Mouse (Mus musculus): ENCODE data around the gene Pdx1. TPM values are rescaled to one million over a fixed set of nuclear protein-coding genes. Genes with fewer than 3 reads are reported as not detected.
A peak's percentile ranks its signal among the peaks of the same experiment; 100 is the strongest.

Pdx1 gene
- polyA plus RNA-seq (2012; rRNA removed), result 0.06 TPM in 1 of 2 replicates, not detected in the other

GRCm38 (mm10) chr5:147269926-147270672 is at the start of gene Pdx1:
Gene Pdx1, plus strand, starts transcription at chr5:147269959.
- TF ChIP-seq CTCF (IDR thresholded peaks at IDR 0.05; ENCODE audit: borderline replicate concordance, control insufficient read depth, extremely low read depth, insufficient read depth, low read length, poor library complexity) (no peak), POLR2A (IDR thresholded peaks at IDR 0.05; ENCODE audit: control insufficient read depth, extremely low read depth, insufficient read depth, low read length, poor library complexity) (no peak)
- H3K4me3 ChIP-seq (ENCODE audit: control insufficient read depth, insufficient read depth, low read length), result no peak within 1 kb of the TSS

GRCm38 (mm10) chr5:147227354-147228112 is 42.2 kb upstream of the Pdx1 start:
- no peak overlapping the region for H3K27ac ChIP-seq (ENCODE audit: control insufficient read depth, insufficient read depth, low read length)
- 21% methylated on average over 25 of the region's 25 CpGs for WGBS

More at GRCm38 (mm10) chr5:147269926-147270672, at the start of gene Pdx1:
- no peak within 1 kb of the TSS for H3K27ac ChIP-seq (ENCODE audit: control insufficient read depth, insufficient read depth, low read length)
- whole genome bisulfite sequencing, result 7% methylated on average over 44 of the region's 44 CpGs
- no peaks in the 10 kb centered on the region for H3K4me1 ChIP-seq (replicated peaks; ENCODE audit: control insufficient read depth, insufficient read depth, low read length)
- H3K36me3 ChIP-seq (ENCODE audit: control insufficient read depth, insufficient read depth, low read length), result no peaks in the 10 kb centered on the region
- DNase-seq, result no peak
- H3K27me3 ChIP-seq (ENCODE audit: control insufficient read depth, insufficient read depth, low read length), result peaks cover 36% of the 10 kb centered on the region

GRCm38 (mm10) chr5:147235406-147236309 is 34.1 kb upstream of the Pdx1 start:
- H3K27ac ChIP-seq (ENCODE audit: control insufficient read depth, insufficient read depth, low read length), result no peak overlapping the region
- no peaks in the 10 kb centered on the region for H3K4me1 ChIP-seq (replicated peaks; ENCODE audit: control insufficient read depth, insufficient read depth, low read length)
- no peaks in the 10 kb centered on the region for H3K27me3 ChIP-seq (ENCODE audit: control insufficient read depth, insufficient read depth, low read length)
- no peaks in the 10 kb centered on the region for H3K36me3 ChIP-seq (ENCODE audit: control insufficient read depth, insufficient read depth, low read length)
- WGBS, result 82% methylated on average over 21 of the region's 21 CpGs
- DNase-seq, result no peak
- TF ChIP-seq POLR2A (IDR thresholded peaks at IDR 0.05; ENCODE audit: control insufficient read depth, extremely low read depth, insufficient read depth, low read length, poor library complexity), result no peak
- no peak for TF ChIP-seq CTCF (IDR thresholded peaks at IDR 0.05; ENCODE audit: borderline replicate concordance, control insufficient read depth, extremely low read depth, insufficient read depth, low read length, poor library complexity)
- H3K4me3 ChIP-seq (ENCODE audit: control insufficient read depth, insufficient read depth, low read length), result no peak overlapping the region

More at GRCm38 (mm10) chr5:147227354-147228112, 42.2 kb upstream of the Pdx1 start:
- peak; percentile 73 for DNase-seq
- Histone ChIP-seq H3K27me3 (ENCODE audit: control insufficient read depth, insufficient read depth, low read length) (no peaks in the 10 kb centered on the region; the same call in 1 of the 2 replicates), H3K4me1 (replicated peaks; ENCODE audit: control insufficient read depth, insufficient read depth, low read length) (no peaks in the 10 kb centered on the region), H3K4me3 (ENCODE audit: control insufficient read depth, insufficient read depth, low read length) (no peak overlapping the region), H3K36me3 (ENCODE audit: control insufficient read depth, insufficient read depth, low read length) (no peaks in the 10 kb centered on the region)
- TF ChIP-seq POLR2A (IDR thresholded peaks at IDR 0.05; ENCODE audit: control insufficient read depth, extremely low read depth, insufficient read depth, low read length, poor library complexity) (no peak), CTCF (IDR thresholded peaks at IDR 0.05; ENCODE audit: borderline replicate concordance, control insufficient read depth, extremely low read depth, insufficient read depth, low read length, poor library complexity) (peak; percentile 88)

GRCm38 (mm10) chr5:147243908-147244307 is 25.9 kb upstream of the Pdx1 start:
- H3K4me1 ChIP-seq (replicated peaks; ENCODE audit: control insufficient read depth, insufficient read depth, low read length), result no peaks in the 10 kb centered on the region
- WGBS, result 77% methylated on average over 7 of the region's 7 CpGs
- TF ChIP-seq POLR2A (IDR thresholded peaks at IDR 0.05; ENCODE audit: control insufficient read depth, extremely low read depth, insufficient read depth, low read length, poor library complexity), result no peak
- H3K36me3 ChIP-seq (ENCODE audit: control insufficient read depth, insufficient read depth, low read length), result no peaks in the 10 kb centered on the region
- H3K27ac ChIP-seq (ENCODE audit: control insufficient read depth, insufficient read depth, low read length), result no peak overlapping the region
- H3K4me3 ChIP-seq (ENCODE audit: control insufficient read depth, insufficient read depth, low read length), result no peak overlapping the region
- no peaks in the 10 kb centered on the region for H3K27me3 ChIP-seq (ENCODE audit: control insufficient read depth, insufficient read depth, low read length)
- DNase-seq, result no peak

GRCm38 (mm10) chr5:147260189-147260588 is 9.6 kb upstream of the Pdx1 start:
- Histone ChIP-seq H3K4me1 (replicated peaks; ENCODE audit: control insufficient read depth, insufficient read depth, low read length) (no peaks in the 10 kb centered on the region), H3K27me3 (ENCODE audit: control insufficient read depth, insufficient read depth, low read length) (no peaks in the 10 kb centered on the region), H3K36me3 (ENCODE audit: control insufficient read depth, insufficient read depth, low read length) (no peaks in the 10 kb centered on the region), H3K4me3 (ENCODE audit: control insufficient read depth, insufficient read depth, low read length) (no peak overlapping the region), H3K27ac (ENCODE audit: control insufficient read depth, insufficient read depth, low read length) (no peak overlapping the region)
- WGBS, result 87% methylated on average over 1 of the region's 1 CpGs
- TF ChIP-seq CTCF (IDR thresholded peaks at IDR 0.05; ENCODE audit: borderline replicate concordance, control insufficient read depth, extremely low read depth, insufficient read depth, low read length, poor library complexity) (no peak), POLR2A (IDR thresholded peaks at IDR 0.05; ENCODE audit: control insufficient read depth, extremely low read depth, insufficient read depth, low read length, poor library complexity) (no peak)
- DNase-seq, result no peak

- no peak for DNase-seq
- TF ChIP-seq POLR2A (IDR thresholded peaks at IDR 0.05; ENCODE audit: control insufficient read depth, extremely low read depth, insufficient read depth, low read length, poor library complexity) (no peak), CTCF (IDR thresholded peaks at IDR 0.05; ENCODE audit: borderline replicate concordance, control insufficient read depth, extremely low read depth, insufficient read depth, low read length, poor library complexity) (no peak)
- H3K27me3 ChIP-seq (ENCODE audit: control insufficient read depth, insufficient read depth, low read length), result no peaks in the 10 kb centered on the region
- H3K4me1 ChIP-seq (replicated peaks; ENCODE audit: control insufficient read depth, insufficient read depth, low read length), result no peaks in the 10 kb centered on the region
- WGBS, result 86% methylated on average over 4 of the region's 4 CpGs
- no peak overlapping the region for H3K4me3 ChIP-seq (ENCODE audit: control insufficient read depth, insufficient read depth, low read length)
- no peak overlapping the region for H3K27ac ChIP-seq (ENCODE audit: control insufficient read depth, insufficient read depth, low read length)
- no peaks in the 10 kb centered on the region for H3K36me3 ChIP-seq (ENCODE audit: control insufficient read depth, insufficient read depth, low read length)
These were observed 9.0 kb upstream of the Pdx1 start for GRCm38 (mm10) chr5:147260778-147261177.
